Mouse (Mus musculus) erythroblast, embryonic 14.5 days (primary cell): ENCODE measurements around the gene Wipf1.

Source experiments
- GATA1 ChIP-seq: IDR thresholded peaks from 2 replicates; pipeline ENCODE4 v1.6.1; 2012; ENCODE audit warnings: low read length, inconsistent platforms, mixed read lengths
- TAL1 ChIP-seq: IDR thresholded peaks from 3 replicates; pipeline ENCODE4 v1.6.1; 2012; ENCODE audit warnings: low read length, inconsistent platforms, mixed read lengths

- TF ChIP-seq GATA1 (no peak), TAL1 (peak; percentile 44; the same call in 2 of the 3 replicates)
Observed at GRCm38 (mm10) chr2:73530487-73530886, 953 bp upstream of the Wipf1 start.
